Mouse (Mus musculus) liver, embryonic 14.5 days (tissue): ENCODE measurements at regions not wholly inside any gene's neighbourhood (a gene's known extent, or its start where the extent isn't known, plus 50 kb on each side); places are given as distances from the start of the nearest gene placed in this dataset.

Experiments used
- ATAC-seq: fragments of 200-750 bp; cut with Nextera tagmentation; 2 replicates; pipeline ENCODE4 v1.8.0; 2017; ENCODE audit warnings: moderate number of reproducible peaks, mild to moderate bottlenecking, moderate library complexity; ENCODE audit not compliant: insufficient read depth
- DNase-seq, 3 experiments: peaks; one replicate each; pipeline ENCODE4 v3.0.0-alpha.2; 2012 to 2013; ENCODE audit warnings: low read depth in 3 of 3, low spot score in 3 of 3
- H3K27ac ChIP-seq: fragments of 300-500 bp; sonication (generic); 2 replicates; pipeline ENCODE4 v1.5.1; 2014; ENCODE audit warnings: moderate library complexity, mild to moderate bottlenecking, control low read depth, inconsistent platforms
- H3K27me3 ChIP-seq: fragments of 300-500 bp; sonication (generic); 2 replicates; pipeline ENCODE4 v1.6.1; 2014; ENCODE audit warnings: mild to moderate bottlenecking, low read length, moderate library complexity; ENCODE audit not compliant: control insufficient read depth, insufficient read depth
- H3K36me3 ChIP-seq: fragments of 300-500 bp; sonication (generic); replicated peaks from 2 replicates; pipeline ENCODE4 v1.6.1; 2014; ENCODE audit warnings: low read depth; ENCODE audit not compliant: control insufficient read depth, insufficient read depth
- H3K4me1 ChIP-seq, 2 experiments: fragments of 200-500 bp in 1 of 2; fragments of 300-500 bp in 1 of 2; sonication (generic) in 1 of 2; replicated peaks; 2 replicates each; pipeline ENCODE4 v1.6.1; 2012 to 2014; ENCODE audit warnings: antibody characterized with exemption in 1 of 2, inconsistent platforms in 1 of 2, low read length in 1 of 2; ENCODE audit not compliant: control insufficient read depth in 2 of 2, insufficient read depth in 2 of 2
- H3K4me2 ChIP-seq: fragments of 300-500 bp; sonication (generic); 2 replicates; pipeline ENCODE4 v1.6.1; 2014; ENCODE audit warnings: low read depth, mild to moderate bottlenecking, control low read depth, moderate library complexity
- H3K4me3 ChIP-seq, 2 experiments: fragments of 200-500 bp in 1 of 2; fragments of 300-500 bp in 1 of 2; sonication (generic) in 1 of 2; 2 replicates each; pipeline ENCODE4 v1.5.1; 2012 to 2014; ENCODE audit warnings: low read depth in 2 of 2, low read length in 2 of 2, mild to moderate bottlenecking in 2 of 2, control low read depth in 1 of 2, inconsistent platforms in 1 of 2, moderate library complexity in 1 of 2; ENCODE audit not compliant: insufficient read depth in 1 of 2
- H3K9ac ChIP-seq: fragments of 300-500 bp; sonication (generic); replicated peaks from 2 replicates; pipeline ENCODE4 v1.6.1; 2014; ENCODE audit warnings: mild to moderate bottlenecking, control low read depth, moderate library complexity
- H3K9me3 ChIP-seq: fragments of 300-500 bp; sonication (generic); 2 replicates; pipeline ENCODE4 v1.6.1; 2016; ENCODE audit warnings: low read length, mixed read lengths; ENCODE audit not compliant: control insufficient read depth
- CTCF ChIP-seq: IDR thresholded peaks from 2 replicates; pipeline ENCODE4 v1.5.1; 2016; ENCODE audit warnings: antibody characterized with exemption, low read depth, control low read depth
- EP300 ChIP-seq: IDR thresholded peaks from 2 replicates; pipeline ENCODE4 v1.6.1; 2016; ENCODE audit warnings: antibody characterized with exemption, low read depth
- WGBS: fragments of 180-500 bp; shearing (Covaris S2); extraction: QIAGEN DNeasy Blood & Tissue Kit; methylation state at CpG from one replicate; pipeline ENCODE4 v1.1.7; 2014; ENCODE audit not compliant: insufficient replicate concordance; 5-methylcytosine and 5-hydroxymethylcytosine counted together

DNA sequence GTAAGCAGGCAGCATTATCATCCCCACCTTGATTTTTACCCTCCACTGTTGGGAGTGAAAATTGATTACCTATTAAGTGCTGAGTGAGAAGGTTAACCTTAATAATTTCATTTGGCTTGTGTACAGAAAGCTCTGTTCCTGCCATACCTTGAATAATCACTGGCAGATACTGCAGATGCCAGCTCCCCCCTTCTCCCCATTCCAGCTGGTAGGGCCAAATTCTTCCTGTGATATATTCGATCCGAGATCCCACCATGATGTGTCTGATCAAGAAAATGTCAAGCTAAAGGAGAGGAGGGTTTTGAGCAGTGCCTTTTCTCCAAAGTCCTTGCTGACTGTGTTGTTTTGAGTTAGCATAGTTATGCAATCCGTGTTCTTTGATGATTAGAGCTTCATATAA, 280.6 kb downstream of the Galc start:
- H3K27ac ChIP-seq: no peak overlapping the region
- no peaks in the 10 kb centered on the region for H3K27me3 ChIP-seq
- no peak overlapping the region for H3K4me2 ChIP-seq
- no peak overlapping the region for H3K4me3 ChIP-seq
- TF ChIP-seq EP300: no peak
- TF ChIP-seq CTCF: no peak
- no peaks in the 10 kb centered on the region for H3K4me1 ChIP-seq
- 49% methylated on average over 3 of the region's 3 CpGs for WGBS
- ATAC-seq (no peak), DNase-seq (no peak)
- no peaks in the 10 kb centered on the region for H3K36me3 ChIP-seq
- H3K9me3 ChIP-seq: no peaks in the 10 kb centered on the region
- H3K9ac ChIP-seq: no peak overlapping the region

DNA sequence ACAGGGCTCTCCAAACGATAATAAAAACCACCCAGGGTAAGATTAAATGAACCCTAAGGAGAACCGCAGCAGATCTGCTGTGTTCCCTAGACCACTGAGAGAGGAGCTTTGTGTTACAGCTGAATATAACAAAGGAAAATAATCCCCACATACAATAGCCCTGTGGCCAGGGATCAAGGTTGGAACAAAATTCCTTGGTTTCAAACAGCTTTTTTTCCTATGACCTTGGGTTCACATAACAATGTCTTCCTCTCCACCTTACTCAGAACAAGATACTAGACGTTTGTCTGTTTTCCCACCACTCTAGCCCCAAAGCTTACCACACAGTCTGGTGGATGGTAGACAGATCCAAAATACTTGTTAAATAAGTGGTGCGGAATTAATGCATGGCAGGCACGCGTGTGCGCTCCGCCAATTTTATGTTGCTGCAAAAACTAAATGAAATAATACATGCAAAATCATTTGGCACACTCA, 281.0 kb downstream of the Galc start:
- WGBS: 68% methylated on average over 8 of the region's 8 CpGs
- H3K27me3 ChIP-seq: no peaks in the 10 kb centered on the region
- DNase-seq: no peak

DNA sequence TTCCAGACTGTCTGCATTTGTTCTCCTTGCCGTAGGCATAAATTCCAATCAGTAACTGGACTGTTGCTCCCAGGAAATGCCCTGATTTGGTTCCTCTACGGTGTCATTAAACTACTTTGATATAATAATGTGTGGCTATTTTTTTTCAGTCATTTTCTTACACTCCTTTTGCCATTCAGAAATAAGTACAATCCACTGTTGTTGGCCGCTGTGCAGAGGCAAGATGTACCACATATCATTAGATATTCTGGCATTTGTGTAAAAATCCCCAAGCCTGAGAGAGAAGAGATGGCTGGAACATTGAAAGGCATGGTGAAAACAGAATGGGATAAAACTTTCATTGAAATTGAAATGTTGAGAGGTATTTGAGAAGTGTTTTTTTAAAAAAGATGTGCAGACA, 281.6 kb downstream of the Galc start:
- 63% methylated on average over 3 of the region's 3 CpGs for WGBS

More for the DNA sequence above, 281.0 kb downstream of the Galc start:
- no peaks in the 10 kb centered on the region for H3K4me1 ChIP-seq
- no peak overlapping the region for H3K27ac ChIP-seq
- H3K9ac ChIP-seq: no peak overlapping the region
- no peaks in the 10 kb centered on the region for H3K36me3 ChIP-seq
- no peak overlapping the region for H3K4me3 ChIP-seq
- TF ChIP-seq EP300 (no peak), CTCF (no peak)
- H3K4me2 ChIP-seq: no peak overlapping the region
- ATAC-seq: no peak
- H3K9me3 ChIP-seq: no peaks in the 10 kb centered on the region

DNA sequence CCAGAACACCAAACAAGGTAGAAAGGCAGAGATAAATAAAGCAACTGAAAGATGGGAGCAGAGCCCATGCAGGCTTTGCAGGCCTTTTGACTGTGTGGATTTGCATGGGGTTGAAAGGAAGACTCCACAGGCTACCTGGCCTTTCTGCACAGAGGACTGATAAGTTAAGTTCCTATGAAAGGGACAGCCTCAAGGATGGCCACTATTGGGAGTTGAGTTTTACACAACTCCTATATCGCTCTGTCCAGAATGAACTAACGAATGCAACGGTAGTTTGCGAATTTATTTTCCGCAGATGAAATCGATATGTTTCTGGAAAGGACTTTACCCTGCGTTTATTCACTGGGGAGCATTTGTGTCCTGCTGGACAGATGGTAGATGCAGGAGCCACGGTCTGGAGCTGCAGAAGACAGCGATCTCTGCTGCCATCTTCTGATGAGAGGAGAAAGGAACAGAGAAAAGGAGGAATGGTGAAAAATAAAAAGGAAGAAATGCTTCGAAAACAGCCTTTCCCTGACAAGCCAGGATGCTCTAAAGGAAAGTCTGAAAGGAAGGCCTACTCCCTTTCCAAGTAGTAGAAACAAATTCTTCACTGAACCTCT, 285.2 kb downstream of the Galc start:
- no peaks in the 10 kb centered on the region for H3K4me1 ChIP-seq
- no peak overlapping the region for H3K4me3 ChIP-seq
- H3K9me3 ChIP-seq: no peaks in the 10 kb centered on the region
- no peak overlapping the region for H3K27ac ChIP-seq
- WGBS: 55% methylated on average over 10 of the region's 10 CpGs
- no peak overlapping the region for H3K9ac ChIP-seq
- no peak for TF ChIP-seq EP300
- TF ChIP-seq CTCF: no peak
- no peaks in the 10 kb centered on the region for H3K27me3 ChIP-seq
- no peaks in the 10 kb centered on the region for H3K36me3 ChIP-seq
- H3K4me2 ChIP-seq: no peak overlapping the region
- ATAC-seq: no peak
- no peak for DNase-seq

More for the DNA sequence above, 281.6 kb downstream of the Galc start:
- no peaks in the 10 kb centered on the region for H3K4me1 ChIP-seq
- H3K36me3 ChIP-seq: no peaks in the 10 kb centered on the region
- no peak for TF ChIP-seq EP300
- no peak for TF ChIP-seq CTCF
- no peaks in the 10 kb centered on the region for H3K27me3 ChIP-seq
- H3K27ac ChIP-seq: no peak overlapping the region
- no peak for DNase-seq
- H3K9ac ChIP-seq: no peak overlapping the region
- no peak for ATAC-seq
- H3K4me3 ChIP-seq: no peak overlapping the region
- no peak overlapping the region for H3K4me2 ChIP-seq
- H3K9me3 ChIP-seq: no peaks in the 10 kb centered on the region

DNA sequence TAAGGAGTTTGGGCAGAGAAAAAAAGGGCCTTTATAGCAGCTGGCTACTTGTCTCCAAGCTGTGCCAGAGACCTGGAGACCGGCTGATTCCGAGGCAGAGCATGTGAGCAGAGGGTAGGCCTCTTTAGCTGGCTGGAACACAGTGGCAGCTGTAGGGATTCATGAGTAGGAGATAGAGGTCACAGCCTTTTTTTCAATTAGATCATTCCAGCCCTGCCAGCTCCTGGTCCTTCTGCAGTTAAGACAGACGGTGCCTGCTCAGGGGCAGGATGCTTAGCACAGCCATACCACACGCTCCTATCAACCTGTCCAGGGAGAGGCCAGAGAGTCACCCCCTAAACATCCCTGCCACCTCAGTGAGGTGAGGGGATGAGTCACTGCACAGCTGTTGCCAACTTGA, 302.1 kb downstream of the Galc start:
- 63% methylated on average over 4 of the region's 4 CpGs for WGBS
- H3K9ac ChIP-seq: no peak overlapping the region
- DNase-seq (no peak), ATAC-seq (no peak)
- H3K4me1 ChIP-seq: no peaks in the 10 kb centered on the region
- no peaks in the 10 kb centered on the region for H3K27me3 ChIP-seq
- H3K36me3 ChIP-seq: no peaks in the 10 kb centered on the region
- H3K4me3 ChIP-seq: no peak overlapping the region
- H3K9me3 ChIP-seq: no peaks in the 10 kb centered on the region
- H3K27ac ChIP-seq: no peak overlapping the region
- H3K4me2 ChIP-seq: no peak overlapping the region
- no peak for TF ChIP-seq EP300
